Mouse (Mus musculus) small intestine, adult 2 months (tissue): Measurements from ENCODE around the gene Csrnp3. TPM values are rescaled to one million over a fixed set of nuclear protein-coding genes. Genes with fewer than 3 reads are reported as not detected.

Experiments used
- H3K27ac ChIP-seq: fragments of 200-500 bp; 2 replicates; pipeline ENCODE4 v1.5.1; 2012; ENCODE audit warnings: low read depth, low read length, control low read depth, inconsistent platforms; ENCODE audit not compliant: insufficient read depth
- H3K27me3 ChIP-seq: fragments of 200-500 bp; 2 replicates; pipeline ENCODE4 v1.6.1; 2012; ENCODE audit warnings: mild to moderate bottlenecking, moderate library complexity, low read length, inconsistent platforms; ENCODE audit not compliant: control insufficient read depth, insufficient read depth
- H3K36me3 ChIP-seq: fragments of 200-500 bp; 2 replicates; pipeline ENCODE4 v1.6.1; 2012; ENCODE audit warnings: mild to moderate bottlenecking, low read length, control low read depth, inconsistent platforms; ENCODE audit not compliant: control insufficient read depth, insufficient read depth
- H3K4me1 ChIP-seq: fragments of 200-500 bp; 2 replicates; pipeline ENCODE4 v1.6.1; 2012; ENCODE audit warnings: low read length, inconsistent platforms, mixed read lengths; ENCODE audit not compliant: control insufficient read depth, insufficient read depth, insufficient read length
- H3K4me3 ChIP-seq: fragments of 200-500 bp; 2 replicates; pipeline ENCODE4 v1.5.1; 2012; ENCODE audit warnings: low read depth, mild to moderate bottlenecking, control low read depth, inconsistent platforms, low read length, moderate library complexity
- CTCF ChIP-seq: fragments of 200-500 bp; IDR thresholded peaks from 2 replicates; pipeline ENCODE4 v1.5.1; 2012; ENCODE audit warnings: low read depth, mild to moderate bottlenecking, control low read depth, inconsistent platforms, low read length, moderate library complexity, mixed read lengths; ENCODE audit not compliant: insufficient replicate concordance, insufficient read length; ENCODE audit errors: extremely low read depth
- POLR2A ChIP-seq: fragments of 200-500 bp; IDR thresholded peaks from 2 replicates; pipeline ENCODE4 v1.6.1; 2012; ENCODE audit warnings: low read depth, mild to moderate bottlenecking, control low read depth, inconsistent platforms, low read length, moderate library complexity
- WGBS: fragments of 180-500 bp; shearing (Covaris S2); methylation state at CpG from one replicate; pipeline ENCODE4 v1.1.7; 2018; 5-methylcytosine and 5-hydroxymethylcytosine counted together
- polyA plus RNA-seq: library from polyadenylated mRNA; depleted of rRNA; stranded (reverse); fragments of >200 nt; gene quantifications from 2 replicates; pipeline ENCODE4 v1.2.3, GENCODE M21; 2012

Gene Csrnp3
- polyA plus RNA-seq, 1 experiment, result 0.05 TPM

DNA sequence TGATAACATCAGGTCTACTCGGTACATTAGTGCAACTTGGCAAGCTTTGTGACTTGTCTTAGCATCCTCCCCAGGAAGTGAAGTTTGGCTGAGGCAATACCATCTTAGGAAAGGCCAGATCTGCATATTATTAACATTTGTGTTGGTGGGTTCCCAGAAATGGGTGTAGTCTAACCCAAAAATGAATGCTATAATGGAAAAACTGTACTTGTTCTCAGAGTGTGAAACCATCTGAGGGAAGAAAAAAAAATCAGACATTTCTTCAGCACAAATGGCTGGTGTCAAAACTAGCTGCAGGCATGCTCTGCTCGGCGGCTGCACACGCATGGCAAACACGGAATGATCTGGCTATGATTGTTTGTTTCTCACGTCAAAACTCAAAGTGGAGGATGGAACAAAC lies 18.8 kb upstream of the Csrnp3 start:
- Histone ChIP-seq H3K27me3 (no peaks in the 10 kb centered on the region), H3K4me3 (no peak overlapping the region)
- 74% methylated on average over 6 of the region's 6 CpGs for WGBS

DNA sequence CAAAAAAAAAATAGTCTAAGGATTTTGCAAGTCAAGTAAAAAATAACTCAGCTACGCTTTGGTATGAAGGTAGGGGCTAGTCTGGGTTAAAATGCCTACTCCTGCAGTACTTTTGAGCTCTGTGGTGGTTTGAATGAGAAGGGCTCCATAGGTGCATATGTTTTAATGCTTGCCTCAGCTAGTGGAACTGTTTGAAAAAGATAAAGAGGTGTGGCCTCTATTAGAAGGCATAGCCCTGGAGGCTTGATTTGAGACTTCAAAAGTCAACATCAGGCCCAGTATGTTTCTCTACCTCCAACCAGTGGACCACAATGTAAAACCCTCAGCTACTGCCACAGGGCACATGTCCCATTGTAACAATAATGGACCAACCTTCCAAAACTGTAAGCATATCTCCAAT lies 16.9 kb upstream of the Csrnp3 start:
- TF ChIP-seq CTCF (no peak), POLR2A (no peak)
- H3K36me3 ChIP-seq, result no peaks in the 10 kb centered on the region
- 82% methylated on average over 1 of the region's 1 CpGs for WGBS
- no peak overlapping the region for H3K27ac ChIP-seq
- H3K27me3 ChIP-seq, result no peaks in the 10 kb centered on the region
- H3K4me3 ChIP-seq, result no peak overlapping the region
- no peaks in the 10 kb centered on the region for H3K4me1 ChIP-seq

More for the DNA sequence above, 18.8 kb upstream of the Csrnp3 start:
- Histone ChIP-seq H3K27ac (no peak overlapping the region), H3K4me1 (no peaks in the 10 kb centered on the region), H3K36me3 (no peaks in the 10 kb centered on the region)
- TF ChIP-seq POLR2A, result no peak
- TF ChIP-seq CTCF, result no peak

DNA sequence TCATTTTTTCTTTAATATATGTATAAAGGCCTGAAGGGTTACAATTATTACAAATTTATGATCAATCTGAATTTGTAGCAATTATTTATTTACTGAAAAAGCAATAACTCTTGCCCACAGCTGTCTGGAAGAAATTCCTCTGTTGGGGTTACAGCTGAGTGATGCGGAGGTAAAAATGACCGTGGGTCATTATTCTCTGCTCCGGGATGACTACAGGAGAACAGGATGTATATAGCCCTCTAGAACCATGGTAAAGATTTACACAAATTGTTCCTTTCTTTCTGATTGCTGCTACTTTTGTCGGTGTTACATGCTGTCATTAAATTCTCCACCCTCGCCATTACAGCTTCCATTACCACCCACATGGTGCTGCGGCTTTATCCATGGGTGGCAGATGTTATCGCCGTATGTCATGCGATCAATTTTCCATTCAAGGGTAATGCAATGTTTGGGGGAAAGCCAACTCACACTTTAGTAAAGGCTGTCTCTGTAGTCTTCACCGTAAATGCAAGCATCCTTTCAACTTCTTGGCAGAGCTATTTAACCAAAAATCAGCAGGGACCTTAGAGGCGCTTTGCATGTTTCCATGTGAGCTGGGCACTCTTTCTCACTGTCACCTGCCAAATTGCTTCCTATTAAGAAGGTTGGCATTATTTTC lies 12.7 kb upstream of the Csrnp3 start:
- Histone ChIP-seq H3K36me3 (no peaks in the 10 kb centered on the region), H3K4me3 (no peak overlapping the region), H3K27ac (no peak overlapping the region), H3K4me1 (no peaks in the 10 kb centered on the region), H3K27me3 (no peaks in the 10 kb centered on the region)
- 86% methylated on average over 11 of the region's 11 CpGs for WGBS
- TF ChIP-seq POLR2A (no peak), CTCF (no peak)

- Histone ChIP-seq H3K4me3 (no peak overlapping the region), H3K4me1 (no peaks in the 10 kb centered on the region), H3K27ac (no peak overlapping the region), H3K36me3 (no peaks in the 10 kb centered on the region), H3K27me3 (no peaks in the 10 kb centered on the region)
- no peak for TF ChIP-seq POLR2A
- no peak for TF ChIP-seq CTCF
- WGBS, result 73% methylated on average over 7 of the region's 7 CpGs
Observed at GRCm38 (mm10) chr2:65833421-65833820, 12.1 kb upstream of the Csrnp3 start.

DNA sequence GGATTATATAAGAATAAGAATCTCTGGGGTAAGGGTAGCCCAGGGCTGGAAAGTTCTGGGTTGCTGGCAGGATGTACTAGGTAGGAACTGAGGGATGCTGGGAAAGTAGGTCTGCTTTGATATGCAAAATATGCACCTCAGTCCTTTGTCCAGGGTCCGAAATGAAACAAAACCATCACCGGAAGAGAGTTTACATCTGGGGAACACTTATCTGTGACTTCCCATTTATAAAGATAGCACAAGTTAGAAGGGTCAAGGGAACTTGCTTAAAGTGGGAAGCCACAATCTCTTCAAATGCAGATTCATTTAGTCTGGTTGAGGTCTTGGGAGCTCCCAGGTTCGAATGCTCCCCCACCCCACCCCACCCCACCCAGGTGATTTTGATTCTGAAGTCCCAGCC lies 4.0 kb upstream of the Csrnp3 start:
- no peaks in the 10 kb centered on the region for H3K27me3 ChIP-seq
- H3K4me1 ChIP-seq, result no peaks in the 10 kb centered on the region
- H3K4me3 ChIP-seq, result no peak overlapping the region
- H3K27ac ChIP-seq, result no peak overlapping the region
- H3K36me3 ChIP-seq, result no peaks in the 10 kb centered on the region
- TF ChIP-seq CTCF (no peak), POLR2A (no peak)
- WGBS, result 40% methylated on average over 3 of the region's 3 CpGs

- no peak overlapping the region for H3K4me3 ChIP-seq
- no peaks in the 10 kb centered on the region for H3K27me3 ChIP-seq
- no peak overlapping the region for H3K27ac ChIP-seq
- no peaks in the 10 kb centered on the region for H3K36me3 ChIP-seq
- WGBS, result 44% methylated on average over 3 of the region's 3 CpGs
- H3K4me1 ChIP-seq, result no peaks in the 10 kb centered on the region
- TF ChIP-seq POLR2A (no peak), CTCF (no peak)
Observed at GRCm38 (mm10) chr2:65842356-65842755, 3.2 kb upstream of the Csrnp3 start.

GRCm38 (mm10) chr2:65846000-65846755 lies 611 bp downstream of the Csrnp3 start:
- Histone ChIP-seq H3K36me3 (no peaks in the 10 kb centered on the region), H3K27me3 (no peaks in the 10 kb centered on the region), H3K4me3 (no peak overlapping the region), H3K4me1 (no peaks in the 10 kb centered on the region), H3K27ac (no peak overlapping the region)
- 7% methylated on average over 22 of the region's 22 CpGs for WGBS
- TF ChIP-seq CTCF, result no peak
- no peak for TF ChIP-seq POLR2A
